Mouse (Mus musculus): Measurements from ENCODE around the gene Usp37. TPM values are rescaled to one million over a fixed set of nuclear protein-coding genes. Genes with fewer than 3 reads are reported as not detected.

Gene Usp37
- polyA plus RNA-seq, 1 experiment from 2014 or later, result 29.1 TPM

- Histone ChIP-seq H3K27ac (replicated peaks; ENCODE audit: low read depth, low read length) (peak within 1 kb of the TSS; percentile 91), H3K36me3 (ENCODE audit: control insufficient read depth, insufficient read depth, low read length) (peaks cover 10% of the 10 kb centered on the region; the same call in 1 of the 2 replicates), H3K9me3 (ENCODE audit: control insufficient read depth, low read length) (no peaks in the 10 kb centered on the region), H3K4me3 (ENCODE audit: low read depth, low read length) (peak within 1 kb of the TSS; percentile 94), H3K4me1 (ENCODE audit: control insufficient read depth, insufficient read depth, low read length) (peaks cover 19% of the 10 kb centered on the region), H3K4me2 (ENCODE audit: low read depth, low read length) (peak within 1 kb of the TSS; percentile 78), H3K9ac (ENCODE audit: low read depth, low read length) (peak within 1 kb of the TSS; percentile 96), H3K27me3 (replicated peaks; ENCODE audit: control insufficient read depth, insufficient read depth, low read length) (no peaks in the 10 kb centered on the region)
- under 1% methylated on average over 51 of the region's 64 CpGs for WGBS
- ATAC-seq (ENCODE audit: low read depth) (peak; percentile 99), DNase-seq (ENCODE audit: low spot score) (peak; percentile 99)
Measured at GRCm38 (mm10) chr1:74505721-74506464, 38.2 kb downstream of the Usp37 start, which contains the start of gene Cnot9. Gene Cnot9, plus strand, starts transcription at chr1:74506058.

- Histone ChIP-seq H3K27ac (replicated peaks; ENCODE audit: low read depth, low read length) (peak overlapping the region; percentile 82), H3K9me3 (ENCODE audit: control insufficient read depth, low read length) (no peaks in the 10 kb centered on the region), H3K4me3 (ENCODE audit: low read depth, low read length) (peak overlapping the region; percentile 94), H3K4me1 (ENCODE audit: control insufficient read depth, insufficient read depth, low read length) (peaks cover 19% of the 10 kb centered on the region), H3K4me2 (ENCODE audit: low read depth, low read length) (peak overlapping the region; percentile 68), H3K9ac (ENCODE audit: low read depth, low read length) (peak overlapping the region; percentile 96), H3K27me3 (replicated peaks; ENCODE audit: control insufficient read depth, insufficient read depth, low read length) (no peaks in the 10 kb centered on the region), H3K36me3 (ENCODE audit: control insufficient read depth, insufficient read depth, low read length) (peaks cover 10% of the 10 kb centered on the region; the same call in 1 of the 2 replicates)
- peak; percentile 62 for ATAC-seq (ENCODE audit: low read depth)
- 0% methylated on average over 19 of the region's 22 CpGs for WGBS
- no peak for DNase-seq (ENCODE audit: low spot score)
Measured at GRCm38 (mm10) chr1:74505393-74505720, 38.7 kb downstream of the Usp37 start.

GRCm38 (mm10) chr1:74501106-74501505, 43.0 kb downstream of the Usp37 start:
- H3K9ac ChIP-seq (ENCODE audit: low read depth, low read length), result no peak overlapping the region
- H3K4me3 ChIP-seq (ENCODE audit: low read depth, low read length), result no peak overlapping the region
- H3K4me2 ChIP-seq (ENCODE audit: low read depth, low read length), result no peak overlapping the region
- no peak overlapping the region for H3K27ac ChIP-seq (replicated peaks; ENCODE audit: low read depth, low read length)
- DNase-seq (ENCODE audit: low spot score) (peak; percentile 1), ATAC-seq (ENCODE audit: low read depth) (no peak)
- WGBS, result 77% methylated on average over 1 of the region's 1 CpGs
- no peaks in the 10 kb centered on the region for H3K27me3 ChIP-seq (replicated peaks; ENCODE audit: control insufficient read depth, insufficient read depth, low read length)
- H3K9me3 ChIP-seq (ENCODE audit: control insufficient read depth, low read length), result no peaks in the 10 kb centered on the region
- peaks cover 10% of the 10 kb centered on the region; the same call in 1 of the 2 replicates for H3K36me3 ChIP-seq (ENCODE audit: control insufficient read depth, insufficient read depth, low read length)
- peaks cover 9% of the 10 kb centered on the region; the same call in 1 of the 2 replicates for H3K4me1 ChIP-seq (ENCODE audit: control insufficient read depth, insufficient read depth, low read length)

DNA sequence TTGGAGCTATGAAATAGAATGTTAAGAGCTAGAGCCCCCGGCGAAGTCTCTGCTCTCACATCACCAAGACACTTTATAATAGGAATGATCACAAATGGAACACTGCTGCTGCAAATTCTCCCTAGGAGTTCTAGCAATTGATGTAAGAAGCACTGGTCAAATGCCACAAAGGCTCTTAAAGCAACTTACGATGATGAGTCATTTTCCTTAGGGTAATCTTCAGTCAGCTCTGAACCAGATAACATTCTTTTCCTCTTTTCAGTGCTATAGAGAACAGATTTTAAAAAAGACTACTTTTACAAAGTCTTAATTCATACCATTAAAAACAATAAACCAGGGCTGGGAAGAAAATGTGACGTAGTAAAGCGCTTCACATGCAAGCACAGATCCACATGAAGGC, 58.3 kb downstream of the Usp37 start:
- Histone ChIP-seq H3K9me3 (ENCODE audit: control insufficient read depth, low read length) (no peaks in the 10 kb centered on the region), H3K36me3 (ENCODE audit: control insufficient read depth, insufficient read depth, low read length) (peaks cover 92% of the 10 kb centered on the region), H3K9ac (ENCODE audit: low read depth, low read length) (no peak overlapping the region), H3K4me1 (ENCODE audit: control insufficient read depth, insufficient read depth, low read length) (no peaks in the 10 kb centered on the region), H3K4me2 (ENCODE audit: low read depth, low read length) (no peak overlapping the region), H3K4me3 (ENCODE audit: low read depth, low read length) (no peak overlapping the region), H3K27ac (replicated peaks; ENCODE audit: low read depth, low read length) (no peak overlapping the region), H3K27me3 (replicated peaks; ENCODE audit: control insufficient read depth, insufficient read depth, low read length) (no peaks in the 10 kb centered on the region)
- WGBS, result 96% methylated on average over 5 of the region's 5 CpGs
- DNase-seq (ENCODE audit: low spot score), result no peak
- no peak for ATAC-seq (ENCODE audit: low read depth)

DNA sequence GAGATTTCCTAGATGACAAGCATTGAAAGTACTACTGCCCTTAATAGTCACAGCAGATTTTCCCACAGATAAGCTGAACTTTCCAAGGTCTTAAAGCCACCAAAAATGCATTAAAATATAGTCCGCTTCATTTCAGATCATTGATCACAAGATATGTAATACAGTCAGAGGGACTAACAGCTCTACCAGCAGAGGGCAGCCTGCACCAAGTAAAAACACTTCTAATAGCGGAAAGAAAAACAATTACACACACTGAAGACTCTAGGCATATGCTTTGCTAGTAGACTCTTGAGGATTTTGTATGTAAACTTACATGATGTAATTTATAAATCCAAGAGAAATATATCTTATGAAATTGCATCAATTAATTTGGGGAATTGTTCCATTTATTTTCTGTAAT, 83.8 kb downstream of the Usp37 start:
- ATAC-seq (ENCODE audit: low read depth), result no peak
- Histone ChIP-seq H3K4me3 (ENCODE audit: low read depth, low read length) (no peak overlapping the region), H3K27me3 (replicated peaks; ENCODE audit: control insufficient read depth, insufficient read depth, low read length) (no peaks in the 10 kb centered on the region), H3K9ac (ENCODE audit: low read depth, low read length) (no peak overlapping the region), H3K4me2 (ENCODE audit: low read depth, low read length) (no peak overlapping the region), H3K4me1 (ENCODE audit: control insufficient read depth, insufficient read depth, low read length) (no peaks in the 10 kb centered on the region), H3K9me3 (ENCODE audit: control insufficient read depth, low read length) (no peaks in the 10 kb centered on the region), H3K27ac (replicated peaks; ENCODE audit: low read depth, low read length) (no peak overlapping the region), H3K36me3 (ENCODE audit: control insufficient read depth, insufficient read depth, low read length) (peaks cover 79% of the 10 kb centered on the region)
- peak; percentile 53 for DNase-seq (ENCODE audit: low spot score)
- 65% methylated on average over 2 of the region's 2 CpGs for WGBS

GRCm38 (mm10) chr1:74452611-74453045, 91.5 kb downstream of the Usp37 start:
- Histone ChIP-seq H3K4me3 (ENCODE audit: low read depth, low read length) (no peak overlapping the region), H3K9ac (ENCODE audit: low read depth, low read length) (no peak overlapping the region), H3K9me3 (ENCODE audit: control insufficient read depth, low read length) (no peaks in the 10 kb centered on the region), H3K36me3 (ENCODE audit: control insufficient read depth, insufficient read depth, low read length) (peaks cover 88% of the 10 kb centered on the region), H3K4me2 (ENCODE audit: low read depth, low read length) (no peak overlapping the region), H3K27me3 (replicated peaks; ENCODE audit: control insufficient read depth, insufficient read depth, low read length) (no peaks in the 10 kb centered on the region), H3K4me1 (ENCODE audit: control insufficient read depth, insufficient read depth, low read length) (no peaks in the 10 kb centered on the region), H3K27ac (replicated peaks; ENCODE audit: low read depth, low read length) (0 out of 2 replicates have a peak overlapping the region, but pooled peaks have one; percentile 21)
- WGBS, result 47% methylated on average over 4 of the region's 4 CpGs
- DNase-seq (ENCODE audit: low spot score) (peak; percentile 77), ATAC-seq (ENCODE audit: low read depth) (peak; percentile 88)

GRCm38 (mm10) chr1:74444538-74444937, 99.5 kb downstream of the Usp37 start:
- Histone ChIP-seq H3K27ac (replicated peaks; ENCODE audit: low read depth, low read length) (no peak overlapping the region), H3K36me3 (ENCODE audit: control insufficient read depth, insufficient read depth, low read length) (peaks cover 72% of the 10 kb centered on the region), H3K9me3 (ENCODE audit: control insufficient read depth, low read length) (no peaks in the 10 kb centered on the region), H3K4me3 (ENCODE audit: low read depth, low read length) (no peak overlapping the region), H3K4me2 (ENCODE audit: low read depth, low read length) (no peak overlapping the region), H3K27me3 (replicated peaks; ENCODE audit: control insufficient read depth, insufficient read depth, low read length) (no peaks in the 10 kb centered on the region), H3K9ac (ENCODE audit: low read depth, low read length) (no peak overlapping the region), H3K4me1 (ENCODE audit: control insufficient read depth, insufficient read depth, low read length) (no peaks in the 10 kb centered on the region)
- DNase-seq (ENCODE audit: low spot score) (no peak), ATAC-seq (ENCODE audit: low read depth) (no peak)
- WGBS, result 98% methylated on average over 2 of the region's 2 CpGs

DNA sequence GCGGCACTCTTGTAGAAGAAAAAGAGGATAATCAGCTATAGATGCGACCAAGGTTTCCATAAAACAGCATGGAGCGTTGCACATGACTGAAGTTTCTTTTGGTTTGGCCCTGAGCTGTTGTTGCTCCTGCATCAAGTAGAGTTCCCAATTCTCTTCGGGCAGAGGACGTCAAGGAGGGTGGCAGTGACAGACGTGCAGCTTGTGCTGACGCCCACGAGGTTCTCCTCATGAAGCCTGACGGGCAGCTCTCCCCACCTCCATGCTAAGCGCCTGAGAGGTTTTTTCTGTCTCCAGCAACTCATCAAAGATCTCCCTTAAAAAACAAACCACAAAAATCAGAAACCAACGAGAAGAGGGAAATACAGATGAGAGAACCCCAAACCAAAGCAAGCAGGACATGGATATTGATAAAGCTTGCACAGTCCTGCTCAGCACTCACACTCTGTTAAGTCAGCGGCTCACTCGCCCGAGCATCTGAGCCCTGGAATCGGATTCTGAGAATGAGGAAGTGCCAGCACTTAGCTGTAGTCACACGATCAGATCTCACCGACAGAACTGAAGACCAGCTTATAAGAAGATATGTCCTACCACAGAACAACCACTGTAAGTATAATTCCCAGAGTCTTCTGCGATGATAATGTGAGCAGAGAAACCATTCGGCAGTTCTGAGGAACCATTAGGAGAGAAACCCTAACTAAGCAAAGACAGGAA, 104.8 kb downstream of the Usp37 start:
- Histone ChIP-seq H3K4me3 (ENCODE audit: low read depth, low read length) (no peak overlapping the region), H3K9me3 (ENCODE audit: control insufficient read depth, low read length) (no peaks in the 10 kb centered on the region), H3K27me3 (replicated peaks; ENCODE audit: control insufficient read depth, insufficient read depth, low read length) (no peaks in the 10 kb centered on the region), H3K36me3 (ENCODE audit: control insufficient read depth, insufficient read depth, low read length) (peaks cover 82% of the 10 kb centered on the region), H3K4me1 (ENCODE audit: control insufficient read depth, insufficient read depth, low read length) (no peaks in the 10 kb centered on the region), H3K27ac (replicated peaks; ENCODE audit: low read depth, low read length) (no peak overlapping the region), H3K9ac (ENCODE audit: low read depth, low read length) (no peak overlapping the region), H3K4me2 (ENCODE audit: low read depth, low read length) (no peak overlapping the region)
- DNase-seq (ENCODE audit: low spot score), result no peak
- WGBS, result 87% methylated on average over 19 of the region's 19 CpGs
- ATAC-seq (ENCODE audit: low read depth), result no peak
